Mouse (Mus musculus) forebrain, embryonic 14.5 days (tissue): ENCODE measurements at regions not wholly inside any gene's neighbourhood (a gene's known extent, or its start where the extent isn't known, plus 50 kb on each side); places are given as distances from the start of the nearest gene placed in this dataset.

Experiments used
- ATAC-seq: fragments of 200-750 bp; cut with Nextera tagmentation; 2 replicates; pipeline ENCODE4 v1.8.0; 2017; ENCODE audit warnings: mild to moderate bottlenecking, moderate library complexity
- DNase-seq: peaks from one replicate; pipeline ENCODE4 v3.0.0-alpha.2; 2015; ENCODE audit warnings: low spot score
- H3K27ac ChIP-seq: fragments of 300-500 bp; sonication (generic); 2 replicates; pipeline ENCODE4 v1.5.1; 2014; ENCODE audit warnings: low read depth, mild to moderate bottlenecking, control low read depth, low read length, moderate library complexity
- H3K27me3 ChIP-seq: fragments of 300-500 bp; sonication (generic); replicated peaks from 2 replicates; pipeline ENCODE4 v1.6.1; 2014; ENCODE audit warnings: low read length, control low read depth, mixed read lengths; ENCODE audit not compliant: control insufficient read depth, insufficient read depth
- H3K36me3 ChIP-seq: fragments of 300-500 bp; sonication (generic); 2 replicates; pipeline ENCODE4 v1.6.1; 2014; ENCODE audit warnings: low read length, control low read depth; ENCODE audit not compliant: control insufficient read depth, insufficient read depth
- H3K4me1 ChIP-seq: fragments of 300-500 bp; sonication (generic); 2 replicates; pipeline ENCODE4 v1.6.1; 2014; ENCODE audit warnings: antibody characterized with exemption, low read length, control low read depth; ENCODE audit not compliant: control insufficient read depth, insufficient read depth
- H3K4me2 ChIP-seq: fragments of 300-500 bp; sonication (generic); 2 replicates; pipeline ENCODE4 v1.6.1; 2014; ENCODE audit warnings: mild to moderate bottlenecking, control low read depth, low read length
- H3K4me3 ChIP-seq: fragments of 300-500 bp; sonication (generic); 2 replicates; pipeline ENCODE4 v1.5.1; 2014; ENCODE audit warnings: low read depth, low read length, control low read depth
- H3K9ac ChIP-seq: fragments of 300-500 bp; sonication (generic); 2 replicates; pipeline ENCODE4 v1.6.1; 2014; ENCODE audit warnings: mild to moderate bottlenecking, low read length, control low read depth, moderate library complexity
- H3K9me3 ChIP-seq: fragments of 300-500 bp; sonication (generic); replicated peaks from 2 replicates; pipeline ENCODE4 v1.6.1; 2016; ENCODE audit warnings: low read length, control low read depth, mixed read lengths; ENCODE audit not compliant: control insufficient read depth
- WGBS: fragments of 180-500 bp; shearing (Covaris S2); extraction: QIAGEN DNeasy Blood & Tissue Kit; methylation state at CpG from one replicate; pipeline ENCODE4 v1.1.7; 2014; 5-methylcytosine and 5-hydroxymethylcytosine counted together

GRCm38 (mm10) chr6:88998927-88999722, 97.1 kb downstream of the Tpra1 start:
- Histone ChIP-seq H3K4me1 (peaks cover 2% of the 10 kb centered on the region; the same call in 1 of the 2 replicates), H3K4me2 (no peak overlapping the region), H3K36me3 (no peaks in the 10 kb centered on the region), H3K4me3 (no peak overlapping the region), H3K9me3 (no peaks in the 10 kb centered on the region), H3K27ac (no peak overlapping the region), H3K27me3 (no peaks in the 10 kb centered on the region), H3K9ac (no peak overlapping the region)
- DNase-seq (no peak), ATAC-seq (no peak)
- 77% methylated on average over 3 of the region's 3 CpGs for WGBS

DNA sequence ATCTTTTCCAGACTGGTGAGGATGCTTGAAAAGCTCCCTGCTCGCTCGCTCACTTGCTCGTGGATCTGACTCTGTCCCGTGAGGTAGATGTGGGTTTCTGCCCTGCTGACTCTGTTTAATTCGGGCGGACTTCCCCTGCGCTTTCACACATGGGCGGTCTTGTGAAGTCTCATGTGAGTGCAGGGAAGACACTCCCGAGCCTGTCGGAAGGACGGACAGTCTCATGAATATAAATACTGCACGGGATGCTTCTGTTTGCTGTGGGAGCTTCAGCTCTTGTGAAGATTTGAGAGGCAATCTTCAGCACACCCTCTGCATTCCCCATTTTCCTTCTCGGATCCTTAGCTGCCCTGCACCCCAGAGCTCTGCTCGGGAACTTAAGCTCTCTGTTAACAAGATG, 98.3 kb downstream of the Tpra1 start:
- Histone ChIP-seq H3K9me3 (no peaks in the 10 kb centered on the region), H3K4me3 (no peak overlapping the region), H3K36me3 (no peaks in the 10 kb centered on the region), H3K9ac (no peak overlapping the region), H3K4me2 (no peak overlapping the region), H3K27ac (no peak overlapping the region), H3K4me1 (peaks cover 2% of the 10 kb centered on the region; the same call in 1 of the 2 replicates), H3K27me3 (no peaks in the 10 kb centered on the region)
- ATAC-seq (no peak), DNase-seq (no peak)
- WGBS: 16% methylated on average over 14 of the region's 14 CpGs

GRCm38 (mm10) chr6:89003197-89003923, 101.3 kb downstream of the Tpra1 start:
- no peaks in the 10 kb centered on the region for H3K9me3 ChIP-seq
- 47% methylated on average over 6 of the region's 6 CpGs for WGBS
- H3K27me3 ChIP-seq: peaks cover 8% of the 10 kb centered on the region
- no peak overlapping the region for H3K4me3 ChIP-seq
- DNase-seq (peak; percentile 69), ATAC-seq (peak; percentile 47; the same call in 1 of the 2 replicates)
- no peak overlapping the region for H3K9ac ChIP-seq
- H3K4me1 ChIP-seq: peaks cover 8% of the 10 kb centered on the region
- H3K4me2 ChIP-seq: no peak overlapping the region
- H3K36me3 ChIP-seq: no peaks in the 10 kb centered on the region
- H3K27ac ChIP-seq: no peak overlapping the region

DNA sequence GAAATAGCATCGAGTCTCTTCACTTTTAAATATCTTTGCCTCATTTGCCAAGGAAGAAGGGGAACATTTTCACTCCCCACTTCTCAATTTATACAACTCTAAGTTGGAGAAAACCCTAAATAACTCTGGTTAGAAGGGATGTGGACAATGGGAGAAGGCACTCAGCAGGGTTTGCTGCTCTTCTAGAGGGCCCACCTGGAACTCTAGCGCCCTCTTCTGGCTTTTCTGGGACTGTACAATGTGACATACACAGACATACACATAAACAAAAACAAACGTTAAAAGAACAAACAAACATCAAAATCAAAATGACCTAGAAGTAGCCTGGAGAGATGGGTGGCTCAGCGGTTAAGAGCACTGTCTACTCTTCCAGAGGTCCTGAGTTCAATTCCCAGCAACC, 103.0 kb downstream of the Tpra1 start:
- Histone ChIP-seq H3K9ac (no peak overlapping the region), H3K4me1 (peaks cover 13% of the 10 kb centered on the region), H3K27ac (no peak overlapping the region), H3K4me3 (no peak overlapping the region), H3K4me2 (no peak overlapping the region), H3K36me3 (no peaks in the 10 kb centered on the region), H3K27me3 (peaks cover 16% of the 10 kb centered on the region), H3K9me3 (no peaks in the 10 kb centered on the region)
- no peak for DNase-seq
- WGBS: 52% methylated on average over 4 of the region's 4 CpGs
- ATAC-seq: no peak

DNA sequence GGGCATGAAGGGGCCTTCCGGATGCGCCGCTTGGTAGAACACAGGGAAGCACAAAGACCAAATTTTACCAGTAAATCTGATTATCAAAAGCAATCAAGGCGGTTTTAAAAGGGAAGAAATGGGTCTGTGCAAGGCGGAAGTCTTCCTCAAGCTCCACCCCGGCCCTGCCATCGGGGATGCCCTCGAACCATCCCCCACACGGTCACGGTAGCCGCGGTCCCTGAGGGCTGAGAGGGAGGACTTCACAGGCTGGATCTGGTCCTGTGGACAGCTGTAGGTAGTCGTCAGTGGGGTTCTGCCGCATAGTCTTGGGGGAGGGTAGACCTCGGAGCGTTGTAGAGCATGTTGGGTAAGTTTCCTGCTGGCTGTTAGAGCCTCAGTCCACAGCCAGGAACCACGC, 104.9 kb downstream of the Tpra1 start:
- Histone ChIP-seq H3K36me3 (no peaks in the 10 kb centered on the region), H3K9ac (peak overlapping the region; percentile 29; the same call in 1 of the 2 replicates), H3K4me1 (peaks cover 13% of the 10 kb centered on the region), H3K27me3 (peaks cover 19% of the 10 kb centered on the region), H3K9me3 (no peaks in the 10 kb centered on the region), H3K27ac (peak overlapping the region; percentile 63), H3K4me2 (peak overlapping the region; percentile 24; the same call in 1 of the 2 replicates), H3K4me3 (no peak overlapping the region)
- 23% methylated on average over 17 of the region's 17 CpGs for WGBS
- no peak for DNase-seq
- ATAC-seq: no peak

DNA sequence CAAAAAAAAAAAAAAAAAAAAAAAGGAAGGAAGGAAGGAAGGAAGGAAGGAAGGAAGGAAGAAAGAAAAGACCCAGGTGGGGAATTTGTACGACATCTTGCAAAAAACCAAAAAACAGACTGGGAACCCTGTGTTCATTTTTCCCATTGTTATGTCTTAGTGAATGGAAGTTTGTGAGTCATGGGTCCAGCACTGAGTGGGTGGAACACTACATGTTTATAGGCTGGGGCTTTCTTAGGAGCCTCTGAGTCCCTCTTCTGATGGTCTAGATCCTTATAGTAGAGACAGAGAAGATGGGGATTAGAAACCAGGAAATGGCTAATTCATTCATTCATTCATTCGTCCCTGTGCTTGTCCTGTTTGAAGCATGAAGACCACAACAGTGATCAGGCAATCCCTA, 105.5 kb downstream of the Tpra1 start:
- H3K9me3 ChIP-seq: no peaks in the 10 kb centered on the region
- H3K4me3 ChIP-seq: no peak overlapping the region
- H3K4me1 ChIP-seq: peaks cover 13% of the 10 kb centered on the region
- peaks cover 19% of the 10 kb centered on the region for H3K27me3 ChIP-seq
- DNase-seq (no peak), ATAC-seq (no peak)
- H3K27ac ChIP-seq: peak overlapping the region; percentile 75; the same call in 1 of the 2 replicates
- H3K36me3 ChIP-seq: no peaks in the 10 kb centered on the region
- WGBS: 86% methylated on average over 2 of the region's 2 CpGs
- H3K4me2 ChIP-seq: no peak overlapping the region
- no peak overlapping the region for H3K9ac ChIP-seq

DNA sequence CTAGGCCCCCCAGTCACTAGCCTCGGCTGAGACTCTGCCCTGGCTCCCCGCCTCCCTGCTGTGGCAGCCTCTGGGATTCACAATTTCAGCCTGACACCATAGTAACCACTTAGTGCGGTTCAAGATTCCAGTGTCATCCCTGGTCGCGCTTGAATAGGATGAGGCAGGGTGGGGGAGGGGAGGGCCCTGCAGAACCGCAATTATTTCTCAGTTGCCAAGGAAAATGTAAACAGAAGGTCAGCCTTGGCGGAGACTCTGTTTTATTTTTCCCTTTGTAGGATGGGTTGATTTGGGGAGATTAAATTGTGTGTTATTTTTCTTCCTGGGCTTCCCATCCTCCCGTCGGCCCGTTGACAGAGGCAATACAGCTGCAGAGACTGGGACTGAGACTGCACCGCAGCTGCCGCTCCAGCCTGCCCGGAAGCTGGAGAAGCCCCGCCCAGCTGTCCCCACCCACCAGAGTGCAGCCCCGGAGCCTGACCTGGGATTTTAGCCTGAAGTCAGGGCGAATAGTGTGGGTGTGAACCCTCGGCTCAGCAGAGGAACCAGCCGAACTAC, 106.6 kb downstream of the Tpra1 start:
- peak overlapping the region; percentile 75 for H3K27ac ChIP-seq
- H3K4me1 ChIP-seq: peaks cover 20% of the 10 kb centered on the region
- H3K9ac ChIP-seq: peak overlapping the region; percentile 32
- H3K9me3 ChIP-seq: no peaks in the 10 kb centered on the region
- ATAC-seq (peak; percentile 64), DNase-seq (peak; percentile 70)
- H3K4me2 ChIP-seq: peak overlapping the region; percentile 31
- H3K36me3 ChIP-seq: no peaks in the 10 kb centered on the region
- WGBS: 2% methylated on average over 18 of the region's 18 CpGs
- H3K27me3 ChIP-seq: peaks cover 19% of the 10 kb centered on the region
- peak overlapping the region; percentile 10; the same call in 1 of the 2 replicates for H3K4me3 ChIP-seq

DNA sequence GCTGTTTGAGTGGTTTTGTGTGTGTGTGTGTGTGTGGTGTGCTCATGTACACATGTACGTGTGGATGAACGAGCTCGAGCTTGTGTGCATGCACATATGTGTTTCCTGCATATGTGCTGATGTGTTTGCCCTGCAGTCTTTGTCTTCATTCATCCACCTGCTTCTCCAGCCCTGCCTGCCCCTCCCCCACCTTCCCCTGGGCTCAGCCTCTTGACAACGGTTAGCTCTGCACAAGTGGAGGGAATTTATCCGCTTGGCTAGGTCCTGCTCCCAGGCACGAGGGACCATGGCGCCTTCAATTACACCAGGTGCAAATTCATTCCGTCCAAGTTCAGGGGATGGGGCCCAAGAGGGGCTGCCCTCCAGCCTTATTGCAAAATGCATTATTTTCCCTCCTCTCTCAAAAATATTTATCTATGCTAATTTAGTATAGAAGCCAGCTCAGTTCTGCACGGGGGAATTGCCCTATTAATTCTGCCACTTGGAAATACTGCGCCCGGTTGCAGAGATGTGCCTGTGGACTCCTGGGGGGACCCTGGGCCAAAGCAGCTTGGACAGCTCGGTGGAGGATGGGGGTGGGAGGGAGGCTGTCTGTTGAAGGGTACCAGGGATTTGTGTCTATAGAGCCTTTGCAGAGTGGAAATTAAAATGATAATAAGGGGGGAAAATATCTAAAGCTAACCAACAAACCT, 111.1 kb downstream of the Tpra1 start:
- H3K4me3 ChIP-seq: no peak overlapping the region
- WGBS: 20% methylated on average over 12 of the region's 12 CpGs
- no peaks in the 10 kb centered on the region for H3K9me3 ChIP-seq
- no peaks in the 10 kb centered on the region for H3K36me3 ChIP-seq
- H3K4me1 ChIP-seq: peaks cover 16% of the 10 kb centered on the region
- H3K4me2 ChIP-seq: no peak overlapping the region
- ATAC-seq (peak; percentile 71), DNase-seq (peak; percentile 78)
- peaks cover 30% of the 10 kb centered on the region for H3K27me3 ChIP-seq
- H3K9ac ChIP-seq: no peak overlapping the region; the same call in 1 of the 2 replicates
- peak overlapping the region; percentile 77 for H3K27ac ChIP-seq
